Mouse (Mus musculus): ENCODE data around the gene Relch.

Gene Relch

GRCm38 (mm10) chr1:105790103-105790502 is 126.4 kb downstream of the Relch start:
- DNase-seq (ENCODE audit: inconsistent age in 2 of 2, low spot score in 1 of 2) = peak; percentile 23 to 44

GRCm38 (mm10) chr1:105794670-105795069 is 131.0 kb downstream of the Relch start:
- DNase-seq (ENCODE audit: inconsistent age in 2 of 2, low spot score in 1 of 2) = no peak

- no peak for DNase-seq (ENCODE audit: inconsistent age in 2 of 2, low spot score in 1 of 2)
Measured at GRCm38 (mm10) chr1:105795705-105796104, 132.0 kb downstream of the Relch start.

- no peak for DNase-seq (ENCODE audit: inconsistent age in 2 of 2, low spot score in 1 of 2)
Measured at GRCm38 (mm10) chr1:105800570-105800969, 136.9 kb downstream of the Relch start.

- DNase-seq (ENCODE audit: inconsistent age in 2 of 2, low spot score in 1 of 2) = no peak
Measured at GRCm38 (mm10) chr1:105801252-105801651, 137.6 kb downstream of the Relch start.

- no peak for DNase-seq (ENCODE audit: inconsistent age in 2 of 2, low spot score in 1 of 2)
Measured at GRCm38 (mm10) chr1:105802941-105803340, 139.3 kb downstream of the Relch start.

GRCm38 (mm10) chr1:105804285-105804684 is 140.6 kb downstream of the Relch start:
- DNase-seq (ENCODE audit: inconsistent age in 2 of 2, low spot score in 1 of 2) = no peak
